Mouse (Mus musculus) liver, embryonic 11.5 days (tissue): ENCODE measurements at regions not wholly inside any gene's neighbourhood (a gene's known extent, or its start where the extent isn't known, plus 50 kb on each side); places are given as distances from the start of the nearest gene placed in this dataset.

Experiments used
- ATAC-seq: fragments of 200-750 bp; cut with Nextera tagmentation; replicated peaks from 2 replicates; pipeline ENCODE4 v1.8.0; 2017; ENCODE audit warnings: moderate number of reproducible peaks, mild to moderate bottlenecking, moderate TSS enrichment, moderate library complexity; ENCODE audit not compliant: low FRiP score
- DNase-seq: peaks from one replicate; pipeline ENCODE4 v3.0.0-alpha.2; 2017; ENCODE audit warnings: low spot score
- H3K27ac ChIP-seq: fragments of 300-500 bp; sonication (generic); 2 replicates; pipeline ENCODE4 v1.5.1; 2014; ENCODE audit warnings: mild to moderate bottlenecking, low read depth, low read length, control low read depth
- H3K27me3 ChIP-seq: fragments of 300-500 bp; sonication (generic); replicated peaks from 2 replicates; pipeline ENCODE4 v1.6.1; 2014; ENCODE audit warnings: low read length, mixed read lengths; ENCODE audit not compliant: control insufficient read depth, insufficient read depth
- H3K36me3 ChIP-seq: fragments of 300-500 bp; sonication (generic); 2 replicates; pipeline ENCODE4 v1.6.1; 2014; ENCODE audit warnings: mild to moderate bottlenecking, low read length, moderate library complexity, mixed read lengths; ENCODE audit not compliant: control insufficient read depth, insufficient read depth
- H3K4me1 ChIP-seq: fragments of 300-500 bp; sonication (generic); replicated peaks from 2 replicates; pipeline ENCODE4 v1.6.1; 2014; ENCODE audit warnings: low read length, mixed read lengths; ENCODE audit not compliant: control insufficient read depth, insufficient read depth
- H3K4me2 ChIP-seq: fragments of 300-500 bp; sonication (generic); 2 replicates; pipeline ENCODE4 v1.6.1; 2014; ENCODE audit warnings: mild to moderate bottlenecking, control low read depth, moderate library complexity
- H3K4me3 ChIP-seq: fragments of 300-500 bp; sonication (generic); 2 replicates; pipeline ENCODE4 v1.5.1; 2014; ENCODE audit warnings: low read depth, low read length, control low read depth
- H3K9ac ChIP-seq: fragments of 300-500 bp; sonication (generic); 2 replicates; pipeline ENCODE4 v1.6.1; 2014; ENCODE audit warnings: low read depth, low read length, control low read depth
- H3K9me3 ChIP-seq: fragments of 300-500 bp; sonication (generic); 2 replicates; pipeline ENCODE4 v1.6.1; 2016; ENCODE audit warnings: low read length, inconsistent platforms, mixed read lengths; ENCODE audit not compliant: control insufficient read depth
- WGBS: fragments of 180-500 bp; shearing (Covaris S2); extraction: QIAGEN DNeasy Blood & Tissue Kit; methylation state at CpG from one replicate; pipeline ENCODE4 v1.1.7; 2014; 5-methylcytosine and 5-hydroxymethylcytosine counted together

DNA sequence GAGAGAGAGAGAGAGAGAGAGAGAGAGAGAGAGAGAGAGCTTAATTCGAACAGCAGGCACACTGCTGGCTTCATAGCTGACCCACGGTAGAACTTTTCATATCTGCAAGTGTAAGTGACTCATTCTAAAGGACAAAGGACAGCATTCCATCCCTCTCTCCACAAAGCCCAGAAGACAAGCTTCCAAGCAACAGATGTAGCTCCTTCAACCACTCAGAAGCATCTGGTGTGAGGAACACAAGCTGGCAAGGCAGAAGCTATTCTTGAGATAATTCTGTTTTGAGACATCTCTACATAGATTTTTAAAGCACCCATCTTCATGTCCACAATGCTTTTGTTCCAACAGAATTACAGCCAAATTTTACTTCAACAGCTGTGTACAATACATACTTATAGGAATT, 294.2 kb upstream of the Gria1 start:
- Histone ChIP-seq H3K4me2 (no peak overlapping the region), H3K4me3 (no peak overlapping the region), H3K4me1 (no peaks in the 10 kb centered on the region), H3K9ac (no peak overlapping the region), H3K9me3 (no peaks in the 10 kb centered on the region), H3K27ac (no peak overlapping the region), H3K27me3 (no peaks in the 10 kb centered on the region), H3K36me3 (no peaks in the 10 kb centered on the region)
- ATAC-seq: no peak
- DNase-seq: no peak
- 81% methylated on average over 2 of the region's 2 CpGs for WGBS

DNA sequence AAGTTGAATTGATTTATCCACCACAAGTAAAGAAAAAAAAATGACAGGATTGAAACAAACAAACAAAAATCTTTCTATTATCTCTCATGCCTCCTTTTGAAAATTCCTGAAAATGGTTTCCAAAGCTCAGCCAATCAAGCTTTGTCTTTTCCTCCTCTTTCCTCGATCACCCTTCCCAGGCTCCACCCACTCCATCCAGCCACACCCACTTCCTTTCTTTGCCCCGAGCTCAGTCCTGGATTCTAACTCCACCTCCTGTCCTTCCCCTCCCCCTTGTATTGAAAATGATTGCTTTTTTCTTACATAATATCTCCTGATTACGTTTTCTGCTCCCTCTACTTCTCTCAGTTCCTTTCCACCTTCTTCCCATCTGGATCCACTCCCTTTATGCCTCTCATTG, 286.0 kb upstream of the Gria1 start:
- Histone ChIP-seq H3K27me3 (no peaks in the 10 kb centered on the region), H3K9me3 (no peaks in the 10 kb centered on the region), H3K4me3 (no peak overlapping the region), H3K4me2 (no peak overlapping the region), H3K36me3 (no peaks in the 10 kb centered on the region), H3K9ac (no peak overlapping the region), H3K4me1 (no peaks in the 10 kb centered on the region), H3K27ac (no peak overlapping the region)
- DNase-seq (no peak), ATAC-seq (no peak)
- WGBS: 37% methylated on average over 3 of the region's 3 CpGs

DNA sequence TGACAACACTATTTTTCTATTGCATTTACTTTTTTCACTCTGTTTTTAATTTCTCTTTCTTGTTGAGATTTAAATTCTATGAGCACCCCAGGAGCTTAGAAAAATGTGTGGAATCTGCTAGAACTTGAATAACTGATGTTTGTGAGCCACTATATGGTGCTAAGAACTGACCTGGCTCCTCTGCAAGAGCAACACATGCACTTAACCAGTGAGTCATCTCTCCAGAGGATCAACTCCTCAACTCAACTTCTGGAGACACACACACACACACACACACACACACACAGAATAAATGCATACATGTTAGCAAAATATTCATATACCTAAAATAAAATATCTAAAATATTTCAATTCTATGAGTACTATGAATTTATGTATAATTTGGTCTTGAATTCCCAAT, 285.0 kb upstream of the Gria1 start:
- Histone ChIP-seq H3K4me2 (no peak overlapping the region), H3K36me3 (no peaks in the 10 kb centered on the region), H3K9ac (no peak overlapping the region), H3K9me3 (no peaks in the 10 kb centered on the region), H3K4me3 (no peak overlapping the region), H3K27ac (no peak overlapping the region), H3K27me3 (no peaks in the 10 kb centered on the region), H3K4me1 (no peaks in the 10 kb centered on the region)
- no peak for DNase-seq
- ATAC-seq: no peak

DNA sequence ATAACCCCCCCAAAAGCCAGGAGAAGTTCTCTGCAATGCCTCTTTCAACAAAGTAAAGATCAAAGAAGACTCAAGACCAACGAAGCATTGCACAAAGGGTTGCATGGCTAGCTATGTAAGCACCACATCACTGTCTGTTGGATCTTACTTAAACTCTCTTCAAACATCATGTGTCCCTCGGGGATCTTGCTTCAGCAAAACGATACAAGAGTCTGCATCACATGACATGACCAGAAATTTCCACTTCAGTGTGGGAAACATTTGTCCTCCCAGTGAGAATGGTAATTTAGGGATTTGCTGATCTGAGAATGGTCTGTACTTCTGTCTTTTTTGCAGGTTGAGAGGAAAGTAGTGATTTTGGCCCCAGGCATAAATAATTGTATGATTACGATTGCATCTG, 283.6 kb upstream of the Gria1 start:
- no peak overlapping the region for H3K4me2 ChIP-seq
- no peaks in the 10 kb centered on the region for H3K4me1 ChIP-seq
- H3K36me3 ChIP-seq: no peaks in the 10 kb centered on the region
- 76% methylated on average over 4 of the region's 4 CpGs for WGBS
- DNase-seq (no peak), ATAC-seq (no peak)
- no peaks in the 10 kb centered on the region for H3K9me3 ChIP-seq
- H3K9ac ChIP-seq: no peak overlapping the region
- no peaks in the 10 kb centered on the region for H3K27me3 ChIP-seq
- H3K4me3 ChIP-seq: no peak overlapping the region
- H3K27ac ChIP-seq: no peak overlapping the region

DNA sequence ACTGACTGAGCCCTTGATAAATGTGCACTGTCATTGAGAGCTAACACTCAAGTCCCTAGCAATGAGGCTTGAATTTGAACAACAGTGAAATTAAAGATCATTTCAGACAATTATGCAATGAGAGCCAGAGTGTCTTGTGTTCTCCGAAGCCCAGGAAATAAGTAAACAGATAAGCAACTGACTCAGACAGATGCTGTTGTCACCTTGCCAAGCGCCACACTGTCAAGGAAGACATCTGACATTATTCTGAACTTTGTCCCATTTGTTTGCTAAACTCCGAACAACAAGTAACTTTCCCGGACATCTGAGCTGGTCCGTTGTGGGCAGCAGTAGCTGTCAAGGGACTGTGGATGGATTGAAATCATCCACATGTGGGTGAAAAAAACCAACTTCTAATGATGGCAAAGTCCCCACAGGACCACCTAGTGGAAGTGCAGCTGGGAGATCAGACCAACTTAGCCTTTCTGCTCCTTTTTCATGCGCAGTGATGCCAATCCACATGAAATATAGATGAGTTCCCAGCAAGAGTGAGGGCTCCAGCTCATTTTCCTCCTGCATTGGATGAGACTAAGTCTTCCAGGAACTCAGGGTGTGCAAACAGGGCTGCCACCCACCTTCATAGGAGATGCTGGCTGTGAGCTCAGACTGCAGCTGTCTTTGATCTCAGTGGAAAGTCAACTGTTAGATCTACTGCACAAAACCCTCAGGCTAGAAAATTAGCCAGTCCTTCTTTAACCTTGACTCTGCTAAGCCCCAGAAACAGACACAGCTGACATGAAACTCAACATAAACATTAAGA, 282.8 kb upstream of the Gria1 start:
- Histone ChIP-seq H3K27me3 (no peaks in the 10 kb centered on the region), H3K4me1 (no peaks in the 10 kb centered on the region), H3K27ac (no peak overlapping the region), H3K9ac (no peak overlapping the region), H3K4me2 (no peak overlapping the region), H3K9me3 (no peaks in the 10 kb centered on the region), H3K36me3 (no peaks in the 10 kb centered on the region), H3K4me3 (no peak overlapping the region)
- DNase-seq: no peak
- WGBS: 67% methylated on average over 6 of the region's 6 CpGs
- no peak for ATAC-seq

- H3K4me3 ChIP-seq: no peak overlapping the region
- H3K9ac ChIP-seq: no peak overlapping the region
- no peak for ATAC-seq
- no peak for DNase-seq
- no peaks in the 10 kb centered on the region for H3K9me3 ChIP-seq
- H3K36me3 ChIP-seq: no peaks in the 10 kb centered on the region
- H3K27ac ChIP-seq: no peak overlapping the region
- no peaks in the 10 kb centered on the region for H3K4me1 ChIP-seq
- 63% methylated on average over 2 of the region's 2 CpGs for WGBS
- H3K4me2 ChIP-seq: no peak overlapping the region
- H3K27me3 ChIP-seq: no peaks in the 10 kb centered on the region
These were observed 269.3 kb upstream of the Gria1 start for GRCm38 (mm10) chr11:56741857-56742256.

- Histone ChIP-seq H3K9ac (no peak overlapping the region), H3K4me1 (no peaks in the 10 kb centered on the region), H3K36me3 (no peaks in the 10 kb centered on the region), H3K4me3 (no peak overlapping the region), H3K4me2 (no peak overlapping the region), H3K9me3 (no peaks in the 10 kb centered on the region), H3K27ac (no peak overlapping the region), H3K27me3 (no peaks in the 10 kb centered on the region)
- ATAC-seq (no peak), DNase-seq (no peak)
- WGBS: 48% methylated on average over 5 of the region's 5 CpGs
These were observed 261.2 kb upstream of the Gria1 start for GRCm38 (mm10) chr11:56750032-56750431.

GRCm38 (mm10) chr11:56750639-56751038, 260.5 kb upstream of the Gria1 start:
- WGBS: 54% methylated on average over 8 of the region's 8 CpGs
- no peak for ATAC-seq
- H3K9ac ChIP-seq: no peak overlapping the region

GRCm38 (mm10) chr11:56751918-56752317, 259.3 kb upstream of the Gria1 start:
- Histone ChIP-seq H3K4me3 (no peak overlapping the region), H3K9ac (no peak overlapping the region), H3K36me3 (no peaks in the 10 kb centered on the region), H3K27me3 (no peaks in the 10 kb centered on the region), H3K9me3 (no peaks in the 10 kb centered on the region), H3K27ac (no peak overlapping the region), H3K4me1 (no peaks in the 10 kb centered on the region), H3K4me2 (no peak overlapping the region)
- DNase-seq (no peak), ATAC-seq (no peak)
- WGBS: 65% methylated on average over 5 of the region's 5 CpGs

More at GRCm38 (mm10) chr11:56750639-56751038, 260.5 kb upstream of the Gria1 start:
- Histone ChIP-seq H3K4me2 (no peak overlapping the region), H3K27me3 (no peaks in the 10 kb centered on the region), H3K27ac (no peak overlapping the region), H3K36me3 (no peaks in the 10 kb centered on the region), H3K4me3 (no peak overlapping the region), H3K4me1 (no peaks in the 10 kb centered on the region), H3K9me3 (no peaks in the 10 kb centered on the region)
- DNase-seq: no peak
